In genomic region chr2:29751497-29751896, GRCm38 (mm10) we compare ENCODE assay signal across 7 mouse cellular contexts. TPM values are rescaled to one million over a fixed set of nuclear protein-coding genes. Genes with fewer than 3 reads are reported as not detected.
A peak's percentile ranks its signal among the peaks of the same experiment; 100 is the strongest.
DNase-seq lines count a peak whose midpoint lies in the region; ATAC-seq and TF ChIP-seq lines count a peak whose summit lies in the region.

TSS of gene Gm13420 (minus strand) at chr2:29751685.

- H3K27me3 ChIP-seq in embryonic facial prominence, embryonic 14.5 days (replicated peaks; ENCODE audit: control insufficient read depth, insufficient read depth, low read length) = peaks cover 59% of the 10 kb centered on the region
- peaks cover 68% of the 10 kb centered on the region for H3K27me3 ChIP-seq in hindbrain, embryonic 13.5 days
- peaks cover 56% of the 10 kb centered on the region for H3K27me3 ChIP-seq in limb, embryonic 14.5 days (ENCODE audit: control insufficient read depth, insufficient read depth, low read length)
- peaks cover 42% of the 10 kb centered on the region for H3K27me3 ChIP-seq in midbrain, embryonic 15.5 days (replicated peaks)

- H3K9ac ChIP-seq in embryonic facial prominence, embryonic 14.5 days (ENCODE audit: low read depth, low read length) = no peak within 1 kb of the TSS; the same call in 1 of the 2 replicates
- peak within 1 kb of the TSS; percentile 43; the same call in 1 of the 2 replicates for H3K9ac ChIP-seq in hindbrain, embryonic 13.5 days
- no peak within 1 kb of the TSS for H3K9ac ChIP-seq in limb, embryonic 14.5 days (ENCODE audit: low read depth, low read length, severe bottlenecking)
- no peak within 1 kb of the TSS; the same call in 1 of the 2 replicates for H3K9ac ChIP-seq in midbrain, embryonic 15.5 days

- 0 out of 2 replicates have a peak, but pooled peaks cover 3% of the 10 kb centered on the region for H3K9me3 ChIP-seq in embryonic facial prominence, embryonic 14.5 days (ENCODE audit: control insufficient read depth, low read length)
- H3K9me3 ChIP-seq in hindbrain, embryonic 13.5 days = no peaks in the 10 kb centered on the region
- H3K9me3 ChIP-seq in limb, embryonic 14.5 days (ENCODE audit: control insufficient read depth, low read length) = no peaks in the 10 kb centered on the region
- no peaks in the 10 kb centered on the region for H3K9me3 ChIP-seq in midbrain, embryonic 15.5 days

- H3K4me3 ChIP-seq in embryonic facial prominence, embryonic 14.5 days (ENCODE audit: low read depth, low read length) = peak within 1 kb of the TSS; percentile 10; the same call in 1 of the 2 replicates
- peak within 1 kb of the TSS; percentile 12; the same call in 1 of the 2 replicates for H3K4me3 ChIP-seq in hindbrain, embryonic 13.5 days
- H3K4me3 ChIP-seq in limb, embryonic 14.5 days (replicated peaks; ENCODE audit: low read length) = no peak within 1 kb of the TSS
- H3K4me3 ChIP-seq in midbrain, embryonic 15.5 days = peak within 1 kb of the TSS; percentile 10; the same call in 1 of the 2 replicates
- H3K4me3 ChIP-seq in left cerebral cortex, adult 2 months = no peak within 1 kb of the TSS

- no peak for DNase-seq in embryonic facial prominence, embryonic 14.5 days (ENCODE audit: low spot score)
- no peak for DNase-seq in limb, embryonic 14.5 days (ENCODE audit: low spot score)
- DNase-seq in left cerebral cortex, adult 2 months (ENCODE audit: extremely low spot score in 1 of 2, low spot score in 2 of 2) = no peak
- DNase-seq in right cerebral cortex, postnatal 36 days (ENCODE audit: low spot score in 2 of 2) = no peak
- DNase-seq in cerebellum, adult 8-10 months = no peak

- no peak for TF ChIP-seq CTCF in left cerebral cortex, adult 2 months (IDR thresholded peaks at IDR 0.05)

- H3K4me2 ChIP-seq in embryonic facial prominence, embryonic 14.5 days (ENCODE audit: low read depth, low read length) = peak within 1 kb of the TSS; percentile 32
- H3K4me2 ChIP-seq in hindbrain, embryonic 13.5 days = peak within 1 kb of the TSS; percentile 38
- 0 out of 2 replicates have a peak within 1 kb of the TSS, but pooled peaks have one; percentile 18 for H3K4me2 ChIP-seq in limb, embryonic 14.5 days (replicated peaks; ENCODE audit: low read depth, low read length, severe bottlenecking)
- peak within 1 kb of the TSS; percentile 33 for H3K4me2 ChIP-seq in midbrain, embryonic 15.5 days

- no peak for TF ChIP-seq POLR2A in limb, embryonic 14.5 days (IDR thresholded peaks at IDR 0.05; ENCODE audit: borderline replicate concordance, extremely low read depth, insufficient read depth, insufficient read length)

- H3K36me3 ChIP-seq in embryonic facial prominence, embryonic 14.5 days (ENCODE audit: control insufficient read depth, insufficient read depth, low read length) = no peaks in the 10 kb centered on the region
- no peaks in the 10 kb centered on the region for H3K36me3 ChIP-seq in hindbrain, embryonic 13.5 days
- no peaks in the 10 kb centered on the region for H3K36me3 ChIP-seq in limb, embryonic 14.5 days (ENCODE audit: control insufficient read depth, insufficient read depth, low read length)
- no peaks in the 10 kb centered on the region for H3K36me3 ChIP-seq in midbrain, embryonic 15.5 days (replicated peaks)

- ATAC-seq in embryonic facial prominence, embryonic 14.5 days (ENCODE audit: low read depth) = peak; percentile 18; the same call in 1 of the 2 replicates
- no peak for ATAC-seq in hindbrain, embryonic 13.5 days (ENCODE audit: low FRiP score)
- ATAC-seq in limb, embryonic 14.5 days (ENCODE audit: low FRiP score, low read depth) = no peak
- ATAC-seq in midbrain, embryonic 15.5 days (replicated peaks) = no peak

- H3K4me1 ChIP-seq in embryonic facial prominence, embryonic 14.5 days (ENCODE audit: control insufficient read depth, insufficient read depth, low read length) = peaks cover 8% of the 10 kb centered on the region
- H3K4me1 ChIP-seq in hindbrain, embryonic 13.5 days (replicated peaks) = peaks cover 22% of the 10 kb centered on the region
- no peaks in the 10 kb centered on the region for H3K4me1 ChIP-seq in limb, embryonic 14.5 days (ENCODE audit: control insufficient read depth, insufficient read depth, low read length)
- H3K4me1 ChIP-seq in midbrain, embryonic 15.5 days = peaks cover 15% of the 10 kb centered on the region

- WGBS in embryonic facial prominence, embryonic 14.5 days = 4% methylated on average over 28 of the region's 28 CpGs
- WGBS in hindbrain, embryonic 13.5 days = 7% methylated on average over 28 of the region's 28 CpGs
- WGBS in limb, embryonic 14.5 days = 7% methylated on average over 28 of the region's 28 CpGs
- 8% methylated on average over 28 of the region's 28 CpGs for WGBS in midbrain, embryonic 15.5 days

- intact Hi-C loops in left cerebral cortex, adult 2 months (cut with DNase I) = no loop called here

- H3K27ac ChIP-seq in embryonic facial prominence, embryonic 14.5 days (replicated peaks; ENCODE audit: low read depth, low read length) = no peak within 1 kb of the TSS
- no peak within 1 kb of the TSS for H3K27ac ChIP-seq in hindbrain, embryonic 13.5 days
- no peak within 1 kb of the TSS for H3K27ac ChIP-seq in limb, embryonic 14.5 days (replicated peaks; ENCODE audit: low read depth, low read length)
- no peak within 1 kb of the TSS for H3K27ac ChIP-seq in midbrain, embryonic 15.5 days
- H3K27ac ChIP-seq in left cerebral cortex, adult 2 months = no peak within 1 kb of the TSS

RNA-seq across cellular contexts. Expression of gene Gm13420, which starts in this region (rescaled TPM):
- not detected in 2 replicates for polyA plus RNA-seq in embryonic facial prominence, embryonic 14.5 days (2014; fragmentation: Nextera tagmentation; extraction: Ambion mirVana)
- polyA plus RNA-seq in hindbrain, embryonic 13.5 days (2015; fragmentation: Nextera tagmentation; extraction: Ambion mirVana) = not detected in 2 replicates
- 0.05 and 0.08 TPM in 2 replicates for polyA plus RNA-seq in limb, embryonic 14.5 days (2012; rRNA removed)
- 0.17 TPM in 1 of 2 replicates, not detected in the other for polyA plus RNA-seq in limb, embryonic 14.5 days (2014; fragmentation: Nextera tagmentation; extraction: Ambion mirVana)
- 0.15 and 0.21 TPM in 2 replicates for polyA plus RNA-seq in midbrain, embryonic 15.5 days (2015; fragmentation: Nextera tagmentation; extraction: Ambion mirVana)
- total RNA-seq in left cerebral cortex, adult 2 months (2021) = 1 to 10 TPM; 1.7 to 2.0 TPM

Comparison
In these comparisons a context has a peak if more than half of its experiments do, and no peak if none do; other contexts are left out.
1. Peak in ATAC-seq, H3K4me3 ChIP-seq and H3K4me2 ChIP-seq in embryonic facial prominence, embryonic 14.5 days; RNA of the gene not detected or under 1 TPM.
2. H3K4me3 ChIP-seq: peak in hindbrain, embryonic 13.5 days (single experiment) and midbrain, embryonic 15.5 days (single experiment); none in limb, embryonic 14.5 days (single experiment) and left cerebral cortex, adult 2 months (single experiment).
3. Peak in every context shown above with its lines, with median percentiles within 50 percentile points of each other: H3K4me2 ChIP-seq.